Mouse (Mus musculus) liver, embryonic 14.5 days (tissue): Measurements from ENCODE around the gene Gm20431. TPM values are rescaled to one million over a fixed set of nuclear protein-coding genes. Genes with fewer than 3 reads are reported as not detected.

Source experiments
- ATAC-seq: fragments of 200-750 bp; cut with Nextera tagmentation; 2 replicates; pipeline ENCODE4 v1.8.0; 2017; ENCODE audit warnings: moderate number of reproducible peaks, mild to moderate bottlenecking, moderate library complexity; ENCODE audit not compliant: insufficient read depth
- DNase-seq, 3 experiments: peaks; one replicate each; pipeline ENCODE4 v3.0.0-alpha.2; 2012 to 2013; ENCODE audit warnings: low read depth in 3 of 3, low spot score in 3 of 3
- H3K27ac ChIP-seq: fragments of 300-500 bp; sonication (generic); 2 replicates; pipeline ENCODE4 v1.5.1; 2014; ENCODE audit warnings: moderate library complexity, mild to moderate bottlenecking, control low read depth, inconsistent platforms
- H3K27me3 ChIP-seq: fragments of 300-500 bp; sonication (generic); 2 replicates; pipeline ENCODE4 v1.6.1; 2014; ENCODE audit warnings: mild to moderate bottlenecking, low read length, moderate library complexity; ENCODE audit not compliant: control insufficient read depth, insufficient read depth
- H3K36me3 ChIP-seq: fragments of 300-500 bp; sonication (generic); replicated peaks from 2 replicates; pipeline ENCODE4 v1.6.1; 2014; ENCODE audit warnings: low read depth; ENCODE audit not compliant: control insufficient read depth, insufficient read depth
- H3K4me1 ChIP-seq, 2 experiments: fragments of 200-500 bp in 1 of 2; fragments of 300-500 bp in 1 of 2; sonication (generic) in 1 of 2; replicated peaks; 2 replicates each; pipeline ENCODE4 v1.6.1; 2012 to 2014; ENCODE audit warnings: antibody characterized with exemption in 1 of 2, inconsistent platforms in 1 of 2, low read length in 1 of 2; ENCODE audit not compliant: control insufficient read depth in 2 of 2, insufficient read depth in 2 of 2
- H3K4me2 ChIP-seq: fragments of 300-500 bp; sonication (generic); 2 replicates; pipeline ENCODE4 v1.6.1; 2014; ENCODE audit warnings: low read depth, mild to moderate bottlenecking, control low read depth, moderate library complexity
- H3K4me3 ChIP-seq, 2 experiments: fragments of 200-500 bp in 1 of 2; fragments of 300-500 bp in 1 of 2; sonication (generic) in 1 of 2; 2 replicates each; pipeline ENCODE4 v1.5.1; 2012 to 2014; ENCODE audit warnings: low read depth in 2 of 2, low read length in 2 of 2, mild to moderate bottlenecking in 2 of 2, control low read depth in 1 of 2, inconsistent platforms in 1 of 2, moderate library complexity in 1 of 2; ENCODE audit not compliant: insufficient read depth in 1 of 2
- H3K9ac ChIP-seq: fragments of 300-500 bp; sonication (generic); replicated peaks from 2 replicates; pipeline ENCODE4 v1.6.1; 2014; ENCODE audit warnings: mild to moderate bottlenecking, control low read depth, moderate library complexity
- H3K9me3 ChIP-seq: fragments of 300-500 bp; sonication (generic); 2 replicates; pipeline ENCODE4 v1.6.1; 2016; ENCODE audit warnings: low read length, mixed read lengths; ENCODE audit not compliant: control insufficient read depth
- CTCF ChIP-seq: IDR thresholded peaks from 2 replicates; pipeline ENCODE4 v1.5.1; 2016; ENCODE audit warnings: antibody characterized with exemption, low read depth, control low read depth
- EP300 ChIP-seq: IDR thresholded peaks from 2 replicates; pipeline ENCODE4 v1.6.1; 2016; ENCODE audit warnings: antibody characterized with exemption, low read depth
- WGBS: fragments of 180-500 bp; shearing (Covaris S2); extraction: QIAGEN DNeasy Blood & Tissue Kit; methylation state at CpG from one replicate; pipeline ENCODE4 v1.1.7; 2014; ENCODE audit not compliant: insufficient replicate concordance; 5-methylcytosine and 5-hydroxymethylcytosine counted together
- polyA plus RNA-seq, 2 experiments: library from polyadenylated mRNA; depleted of rRNA in 1 of 2; stranded (reverse) in 1 of 2; unstranded in 1 of 2; fragments of >200 nt; fragmentation: Nextera tagmentation in 1 of 2; extraction: Ambion mirVana in 1 of 2; gene quantifications; 2 replicates each; pipeline versions ENCODE4 v1.2.1 to v1.2.3; 2012 to 2014

Gene Gm20431
- polyA plus RNA-seq, 2 experiments: 0.96 TPM; not detected in 1

DNA sequence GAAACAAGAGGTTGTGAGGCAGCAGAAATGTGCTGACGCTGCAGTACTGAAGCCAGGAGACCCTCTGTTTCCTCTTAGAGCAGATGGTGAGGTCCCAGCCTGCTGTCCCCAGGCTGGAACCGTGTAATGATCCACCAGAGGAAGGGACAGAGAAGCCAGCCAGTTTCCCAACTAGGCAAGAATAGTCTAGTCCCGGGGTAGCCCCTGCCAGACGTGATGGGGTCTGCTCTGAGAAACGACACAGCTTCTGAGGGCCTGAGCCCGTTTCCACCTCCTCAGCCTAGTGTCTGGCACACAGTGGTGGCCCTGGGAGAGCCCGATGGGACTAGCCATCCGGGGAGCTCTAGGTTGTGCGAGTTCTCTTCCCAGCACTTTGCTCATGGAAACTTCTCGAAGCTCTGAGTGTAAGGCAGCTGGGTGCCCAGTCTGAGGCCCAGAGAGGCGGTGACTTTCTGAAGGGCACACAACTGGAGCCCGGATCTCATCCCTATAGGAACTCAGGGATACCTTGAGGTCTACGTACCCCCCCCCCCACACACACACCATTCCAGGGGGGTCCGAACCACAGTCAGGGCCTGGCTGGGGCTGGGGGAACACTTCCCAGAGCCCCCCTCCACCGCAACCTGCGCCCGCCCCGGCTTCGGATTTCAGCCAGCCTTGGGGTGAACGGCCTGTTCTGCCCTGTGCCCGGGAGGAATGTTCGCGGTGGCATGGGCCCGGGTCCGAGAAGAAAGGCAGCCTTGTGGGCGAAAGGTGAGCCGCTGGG lies 64.4 kb downstream of the Gm20431 start:
- Histone ChIP-seq H3K4me1 (no peaks in the 10 kb centered on the region), H3K9ac (no peak overlapping the region), H3K4me2 (peak overlapping the region; percentile 17; the same call in 1 of the 2 replicates), H3K27ac (no peak overlapping the region), H3K36me3 (no peaks in the 10 kb centered on the region), H3K9me3 (no peaks in the 10 kb centered on the region), H3K27me3 (no peaks in the 10 kb centered on the region), H3K4me3 (no peak overlapping the region)
- ATAC-seq: no peak
- DNase-seq: no peak
- TF ChIP-seq EP300 (no peak), CTCF (no peak)
- 54% methylated on average over 27 of the region's 27 CpGs for whole genome bisulfite sequencing

DNA sequence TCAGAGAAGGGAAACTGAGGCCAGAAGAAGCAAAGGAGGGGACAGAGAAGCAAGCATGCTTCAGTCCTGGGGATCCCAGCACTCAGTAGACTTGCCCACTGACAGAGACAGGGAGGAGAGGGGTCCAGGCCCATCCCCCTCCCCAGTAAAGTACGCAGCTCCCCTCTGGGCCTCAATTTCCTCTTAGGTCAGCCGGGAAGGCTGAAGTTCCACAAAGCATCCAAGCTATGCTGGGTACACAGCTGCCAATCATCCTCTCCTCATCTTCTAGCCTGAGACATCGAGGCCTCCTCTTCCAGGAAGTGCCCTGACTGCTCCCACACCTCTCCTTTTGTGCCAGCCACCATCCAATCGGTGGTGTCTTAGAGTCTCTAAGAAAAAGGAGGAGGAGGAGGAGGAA lies 65.0 kb downstream of the Gm20431 start:
- Histone ChIP-seq H3K4me1 (no peaks in the 10 kb centered on the region), H3K27ac (no peak overlapping the region), H3K9me3 (no peaks in the 10 kb centered on the region), H3K4me2 (no peak overlapping the region), H3K27me3 (no peaks in the 10 kb centered on the region), H3K4me3 (no peak overlapping the region), H3K36me3 (no peaks in the 10 kb centered on the region), H3K9ac (no peak overlapping the region)
- TF ChIP-seq CTCF (no peak), EP300 (no peak)
- ATAC-seq (no peak), DNase-seq (no peak)
- WGBS: 33% methylated on average over 4 of the region's 4 CpGs

DNA sequence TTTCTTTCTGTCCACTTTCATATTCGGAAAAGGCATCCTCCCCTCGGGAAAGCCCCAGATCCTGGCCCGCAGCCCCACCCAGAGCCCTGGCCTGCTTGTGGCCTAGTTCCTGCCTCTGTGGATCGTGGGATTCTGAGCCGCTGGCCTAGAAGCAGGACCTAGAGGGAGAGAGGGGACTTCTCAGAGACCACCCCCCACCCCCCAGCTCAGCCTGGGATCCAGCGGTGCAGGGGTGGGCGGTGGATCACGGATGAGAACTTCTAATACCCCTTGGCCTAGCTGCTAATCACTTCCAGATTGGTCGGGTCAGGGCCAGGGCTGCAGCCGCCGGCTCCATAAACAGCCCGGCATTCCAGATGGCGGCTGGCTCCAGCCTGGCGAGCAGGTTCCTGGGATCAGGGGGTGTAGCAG lies 65.5 kb downstream of the Gm20431 start:
- H3K9me3 ChIP-seq: no peaks in the 10 kb centered on the region
- no peak overlapping the region for H3K4me2 ChIP-seq
- no peak overlapping the region for H3K4me3 ChIP-seq
- WGBS: 67% methylated on average over 14 of the region's 14 CpGs
- no peak for DNase-seq
- no peak overlapping the region for H3K27ac ChIP-seq
- H3K4me1 ChIP-seq: no peaks in the 10 kb centered on the region
- no peak overlapping the region for H3K9ac ChIP-seq
- no peaks in the 10 kb centered on the region for H3K27me3 ChIP-seq
- H3K36me3 ChIP-seq: no peaks in the 10 kb centered on the region
- ATAC-seq: no peak
- TF ChIP-seq EP300: no peak
- TF ChIP-seq CTCF: no peak

DNA sequence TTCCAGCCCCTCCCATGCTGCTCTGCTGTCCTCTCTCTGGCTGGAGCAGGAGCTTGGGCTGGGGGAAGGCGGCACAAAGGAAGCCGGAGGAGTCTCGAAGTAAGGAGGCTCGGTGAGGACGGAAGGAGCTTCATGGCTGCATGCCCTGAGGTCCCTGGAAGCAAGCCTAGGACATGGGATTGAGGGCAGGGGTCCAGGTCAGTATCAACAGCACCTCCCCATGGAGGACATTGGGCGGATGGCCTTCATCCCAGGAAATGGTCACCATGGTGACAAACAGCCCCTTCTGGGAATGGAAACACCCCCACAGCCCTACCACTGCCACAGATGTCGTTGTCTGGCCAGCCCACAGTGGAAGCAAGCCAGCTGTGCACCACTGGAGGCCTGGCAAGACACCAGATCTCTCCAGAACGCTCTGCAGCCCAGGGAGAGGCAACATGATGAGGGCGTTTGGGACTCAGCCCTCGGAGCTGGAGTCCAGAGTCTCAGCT lies 66.8 kb downstream of the Gm20431 start:
- TF ChIP-seq EP300: no peak
- TF ChIP-seq CTCF: no peak
- no peaks in the 10 kb centered on the region for H3K36me3 ChIP-seq
- H3K4me2 ChIP-seq: no peak overlapping the region
- no peak overlapping the region for H3K27ac ChIP-seq
- DNase-seq (no peak), ATAC-seq (peak; percentile 25; the same call in 1 of the 2 replicates)
- no peaks in the 10 kb centered on the region for H3K4me1 ChIP-seq
- 52% methylated on average over 10 of the region's 10 CpGs for WGBS
- no peak overlapping the region for H3K4me3 ChIP-seq
- H3K9me3 ChIP-seq: no peaks in the 10 kb centered on the region
- H3K9ac ChIP-seq: no peak overlapping the region
- no peaks in the 10 kb centered on the region for H3K27me3 ChIP-seq

DNA sequence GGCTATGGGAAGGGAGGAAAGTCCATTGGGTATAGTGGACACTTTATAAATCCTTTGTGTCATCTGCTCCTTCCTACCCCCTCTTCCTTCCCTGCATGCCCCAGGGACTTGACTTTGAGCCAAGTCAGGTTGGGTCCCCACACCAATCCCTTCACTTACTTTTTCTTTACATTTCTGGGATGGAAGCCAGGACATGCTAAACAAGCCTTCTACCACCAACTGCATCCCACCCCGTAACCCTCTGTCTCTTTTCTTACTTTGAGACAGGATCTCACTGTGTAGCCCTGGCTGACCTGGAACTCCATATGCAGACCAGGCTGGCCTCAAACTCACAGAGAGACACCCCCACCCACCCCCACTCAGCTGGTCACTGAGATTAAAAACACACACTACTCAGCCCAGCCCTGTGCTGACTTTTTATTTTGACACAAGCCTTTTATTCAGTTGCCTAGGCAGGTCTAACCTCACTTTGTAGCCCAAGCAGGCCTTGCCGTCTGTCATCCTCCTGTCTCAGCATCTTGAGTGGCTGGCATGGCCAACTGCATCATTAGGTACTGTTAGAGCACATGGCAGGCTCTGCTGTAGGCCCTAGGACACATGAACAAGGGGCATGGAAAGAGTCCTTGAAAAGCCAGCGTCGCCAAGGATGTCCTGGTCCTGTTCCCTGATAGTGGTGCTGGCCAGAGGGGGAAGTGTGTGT lies 67.6 kb downstream of the Gm20431 start:
- DNase-seq (no peak), ATAC-seq (no peak)
- Histone ChIP-seq H3K4me2 (no peak overlapping the region), H3K27me3 (no peaks in the 10 kb centered on the region), H3K4me3 (no peak overlapping the region), H3K9ac (no peak overlapping the region), H3K27ac (no peak overlapping the region), H3K4me1 (no peaks in the 10 kb centered on the region), H3K9me3 (no peaks in the 10 kb centered on the region), H3K36me3 (no peaks in the 10 kb centered on the region)
- WGBS: 68% methylated on average over 4 of the region's 4 CpGs
- TF ChIP-seq EP300 (no peak), CTCF (no peak)
